Mouse (Mus musculus): ENCODE data around the gene Olfr90.

- TF ChIP-seq POLR2A (IDR thresholded peaks at IDR 0.05; ENCODE audit: borderline replicate concordance, low read depth, low read length): no peak
- no peak for TF ChIP-seq CTCF (IDR thresholded peaks at IDR 0.05; ENCODE audit: low read depth, low read length)
Observed at GRCm38 (mm10) chr17:37081659-37082058, 6.6 kb downstream of the Olfr90 start.
